Mouse (Mus musculus) gastrocnemius, postnatal 14 days (tissue): ENCODE measurements at regions not wholly inside any gene's neighbourhood (a gene's known extent, or its start where the extent isn't known, plus 50 kb on each side); places are given as distances from the start of the nearest gene placed in this dataset.
A peak's percentile ranks its signal among the peaks of the same experiment; 100 is the strongest.

Experiments
- DNase-seq: peaks from one replicate; pipeline ENCODE4 v3.0.0; 2021; ENCODE audit warnings: mixed read lengths
- intact Hi-C: fragments of 180-260 bp; cut with DNase I; formaldehyde crosslinking; loops from one replicate; pipeline ENCODE4 v1.15.1; 2025; ENCODE audit warnings: low total_unique reads

- no peak for DNase-seq
- intact Hi-C loops = no loop called here
Observed at GRCm38 (mm10) chr8:44819691-44820090, 115.6 kb upstream of the Fat1 start.

- intact Hi-C loops = no loop called here
- no peak for DNase-seq
Observed at GRCm38 (mm10) chr8:44825183-44825757, 110.0 kb upstream of the Fat1 start.

DNA sequence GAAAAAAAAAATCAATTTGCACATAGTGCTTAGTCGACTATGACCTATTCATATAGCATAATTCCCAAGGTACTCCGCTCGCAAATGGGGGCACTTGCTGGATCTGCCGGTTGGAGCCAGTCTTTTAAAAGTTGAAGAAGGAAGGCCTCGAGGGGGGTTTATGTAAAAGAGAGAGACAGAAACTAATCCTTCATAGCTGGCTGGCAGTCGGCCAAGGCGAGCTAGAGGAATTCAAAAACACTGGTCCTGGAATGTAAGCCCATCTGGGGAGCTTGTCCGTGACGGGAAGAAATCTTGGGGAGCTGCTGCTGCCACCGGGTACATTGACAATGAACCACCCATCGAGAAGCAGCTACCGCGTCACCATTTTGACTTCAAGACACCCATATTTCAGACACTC is 108.3 kb upstream of the Fat1 start:
- intact Hi-C loops = no loop called here
- DNase-seq = peak; percentile 48

- no peak for DNase-seq
- intact Hi-C loops = no loop called here
Observed at GRCm38 (mm10) chr8:44828026-44828425, 107.2 kb upstream of the Fat1 start.

DNA sequence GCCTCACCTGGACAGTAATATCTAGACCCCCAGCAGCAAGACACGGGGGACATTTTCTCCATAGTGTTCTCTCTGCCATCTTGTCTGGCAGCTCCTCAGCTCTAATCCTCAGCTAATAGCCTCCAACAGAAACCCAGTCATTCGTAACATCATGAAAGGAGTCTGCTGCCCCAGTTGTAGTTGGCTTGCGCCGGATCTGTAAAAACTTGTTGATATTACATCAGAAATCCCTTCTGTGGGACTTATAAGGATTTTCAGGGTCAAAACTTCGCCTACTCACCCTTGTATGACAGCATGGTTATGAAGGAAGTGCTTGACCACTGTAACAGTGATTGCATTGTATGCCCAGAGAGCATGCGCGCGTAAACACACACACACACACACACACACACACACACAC is 96.8 kb upstream of the Fat1 start:
- DNase-seq = no peak
- intact Hi-C loops = no loop called here

DNA sequence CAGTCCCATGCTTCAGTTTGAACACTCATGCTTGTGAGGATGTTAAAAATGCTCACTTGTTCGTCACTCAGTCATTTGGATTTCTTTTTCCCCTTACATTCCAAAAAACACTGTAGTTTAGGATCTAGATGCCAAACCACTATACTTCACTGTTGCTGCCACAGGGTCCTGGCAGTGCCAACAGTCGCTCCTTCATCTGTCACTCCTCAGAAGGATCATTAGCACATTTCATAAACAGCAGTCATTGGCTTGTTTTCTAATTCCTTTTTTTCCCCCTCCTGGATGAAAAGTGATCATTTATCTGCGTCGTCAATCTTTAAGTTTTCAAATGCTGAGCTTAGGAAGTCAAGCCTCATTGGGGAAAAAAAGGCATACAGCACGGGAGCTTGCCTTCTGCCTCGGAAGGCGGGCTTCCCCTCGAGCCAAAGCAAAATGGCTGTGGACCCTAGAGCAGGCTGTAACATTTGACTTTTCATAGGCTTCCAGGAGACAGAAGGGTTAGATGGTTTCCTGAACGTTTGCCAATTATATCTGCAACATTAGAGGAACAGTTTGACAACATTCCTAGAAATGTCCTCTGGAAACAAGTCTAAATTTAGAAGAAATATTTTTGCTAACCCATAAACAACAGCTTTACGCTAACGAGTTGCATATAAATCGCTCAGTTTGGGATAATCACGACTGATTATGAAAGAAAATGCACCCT is 95.6 kb upstream of the Fat1 start:
- no peak for DNase-seq
- intact Hi-C loops = no loop called here

DNA sequence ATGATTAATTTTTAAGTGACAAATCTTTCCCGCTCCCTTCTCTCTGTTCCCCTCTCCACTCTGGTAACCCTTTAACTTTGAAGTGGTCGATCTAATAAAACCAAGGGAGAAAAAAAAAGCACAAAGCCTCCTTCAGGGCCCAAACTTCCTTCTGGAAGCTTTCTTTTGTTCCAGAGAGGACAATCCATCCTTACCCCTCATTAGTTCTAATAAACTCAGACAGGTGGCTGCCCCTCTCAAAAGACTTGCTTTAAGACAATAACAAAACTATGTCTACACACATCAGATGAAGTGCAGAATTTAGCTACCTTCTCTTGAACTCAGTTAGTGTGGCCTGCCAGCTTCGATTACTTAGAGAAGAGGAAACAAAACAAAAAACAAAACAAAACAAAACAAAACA is 94.6 kb upstream of the Fat1 start:
- intact Hi-C loops = no loop called here
- DNase-seq = no peak

DNA sequence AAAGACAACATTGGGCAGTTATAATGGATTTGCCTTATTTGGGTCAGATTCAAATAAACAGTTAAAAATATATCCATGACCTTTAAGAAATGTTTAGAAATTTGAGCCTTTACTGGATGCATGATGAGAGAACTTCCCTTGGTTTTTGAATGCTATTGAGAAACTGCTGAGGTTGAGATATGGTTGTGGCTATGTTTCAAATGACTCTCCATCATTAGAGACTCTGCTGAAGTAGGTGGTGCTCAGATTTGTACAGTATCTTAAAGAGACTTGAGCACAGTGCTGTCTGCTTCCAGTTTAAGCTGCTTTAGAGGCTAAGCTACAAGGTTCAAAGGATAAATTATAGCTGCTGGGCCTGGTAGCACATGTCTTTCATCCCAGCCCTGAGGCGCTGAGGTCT is 90.9 kb upstream of the Fat1 start:
- DNase-seq = no peak
- intact Hi-C loops = no loop called here

- intact Hi-C loops = no loop called here
- no peak for DNase-seq
Observed at GRCm38 (mm10) chr8:44852223-44852622, 83.0 kb upstream of the Fat1 start.

GRCm38 (mm10) chr8:44855115-44855514 is 80.1 kb upstream of the Fat1 start:
- DNase-seq = no peak
- intact Hi-C loops = no loop called here

- intact Hi-C loops = no loop called here
- DNase-seq = no peak
Observed at GRCm38 (mm10) chr8:44867202-44867601, 68.0 kb upstream of the Fat1 start.

- intact Hi-C loops = no loop called here
- no peak for DNase-seq
Observed at GRCm38 (mm10) chr8:44867666-44868065, 67.6 kb upstream of the Fat1 start.

- DNase-seq = no peak
- intact Hi-C loops = no loop called here
Observed at GRCm38 (mm10) chr8:44877066-44877465, 58.2 kb upstream of the Fat1 start.

- intact Hi-C loops = no loop called here
- DNase-seq = no peak
Observed at GRCm38 (mm10) chr8:44878208-44878607, 57.0 kb upstream of the Fat1 start.

DNA sequence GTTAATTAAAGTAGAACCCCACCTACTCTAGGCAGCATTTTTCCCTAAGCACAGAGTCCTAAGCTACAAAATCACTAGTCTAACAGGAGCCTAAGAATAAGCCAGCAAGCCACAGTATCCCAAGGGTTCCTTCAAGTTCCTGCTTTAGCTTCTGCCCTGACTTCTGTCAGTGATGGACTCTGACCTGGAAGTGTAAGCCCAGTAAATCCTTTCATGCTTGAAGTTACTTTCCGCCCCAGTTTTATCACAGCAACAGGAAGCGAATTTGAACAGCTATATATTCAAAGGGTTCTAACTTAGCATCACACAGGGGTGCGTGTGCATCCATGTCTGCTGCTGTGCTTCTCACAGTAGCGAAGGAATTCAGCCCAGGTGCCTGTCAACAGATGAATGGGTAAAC is 56.1 kb upstream of the Fat1 start:
- intact Hi-C loops = no loop called here
- no peak for DNase-seq

DNA sequence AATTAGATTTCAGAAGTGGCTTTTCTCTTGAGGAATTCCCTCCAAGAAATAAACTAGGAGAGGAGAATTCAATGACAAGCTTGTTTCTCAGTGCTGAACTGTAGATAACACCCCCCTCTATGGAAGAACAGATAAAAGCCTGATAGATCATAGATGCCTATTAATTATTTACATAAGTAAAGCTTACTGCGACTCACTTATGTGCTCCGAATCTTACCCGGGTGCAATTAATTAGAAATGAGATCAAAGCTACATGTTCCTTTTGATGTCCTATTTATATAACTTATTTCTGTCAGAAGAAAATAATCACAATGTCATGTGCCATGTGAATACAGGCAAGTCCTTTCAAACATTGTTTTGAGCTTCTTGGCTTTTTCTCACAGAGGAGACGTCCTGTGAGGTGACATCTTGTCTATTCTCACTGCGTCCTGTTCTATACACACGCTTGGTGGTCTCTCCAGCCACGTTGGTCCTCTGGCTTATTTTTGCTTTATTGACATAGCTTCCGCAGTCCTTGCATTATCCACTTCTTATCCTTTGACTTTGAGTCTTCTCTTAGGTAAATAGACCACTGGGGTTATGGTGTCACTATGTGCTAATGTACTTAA is 50.7 kb upstream of the Fat1 start:
- no peak for DNase-seq
- intact Hi-C loops = no loop called here
